Mouse (Mus musculus) inflammation-experienced regulatory T-cells (primary cell): ENCODE results near the gene Eid2. TPM values are rescaled to one million over a fixed set of nuclear protein-coding genes. Genes with fewer than 3 reads are reported as not detected.

ENCODE experiments used
- polyA plus RNA-seq, 2 experiments: library from polyadenylated mRNA; unstranded; fragments of 100-300 nt; shearing (Covaris generic); gene quantifications; one replicate each; pipeline ENCODE4 v1.2.1; 2017

The Eid2 gene
- 10 to 100 TPM; 18.0 to 22.6 TPM for polyA plus RNA-seq

DNA sequence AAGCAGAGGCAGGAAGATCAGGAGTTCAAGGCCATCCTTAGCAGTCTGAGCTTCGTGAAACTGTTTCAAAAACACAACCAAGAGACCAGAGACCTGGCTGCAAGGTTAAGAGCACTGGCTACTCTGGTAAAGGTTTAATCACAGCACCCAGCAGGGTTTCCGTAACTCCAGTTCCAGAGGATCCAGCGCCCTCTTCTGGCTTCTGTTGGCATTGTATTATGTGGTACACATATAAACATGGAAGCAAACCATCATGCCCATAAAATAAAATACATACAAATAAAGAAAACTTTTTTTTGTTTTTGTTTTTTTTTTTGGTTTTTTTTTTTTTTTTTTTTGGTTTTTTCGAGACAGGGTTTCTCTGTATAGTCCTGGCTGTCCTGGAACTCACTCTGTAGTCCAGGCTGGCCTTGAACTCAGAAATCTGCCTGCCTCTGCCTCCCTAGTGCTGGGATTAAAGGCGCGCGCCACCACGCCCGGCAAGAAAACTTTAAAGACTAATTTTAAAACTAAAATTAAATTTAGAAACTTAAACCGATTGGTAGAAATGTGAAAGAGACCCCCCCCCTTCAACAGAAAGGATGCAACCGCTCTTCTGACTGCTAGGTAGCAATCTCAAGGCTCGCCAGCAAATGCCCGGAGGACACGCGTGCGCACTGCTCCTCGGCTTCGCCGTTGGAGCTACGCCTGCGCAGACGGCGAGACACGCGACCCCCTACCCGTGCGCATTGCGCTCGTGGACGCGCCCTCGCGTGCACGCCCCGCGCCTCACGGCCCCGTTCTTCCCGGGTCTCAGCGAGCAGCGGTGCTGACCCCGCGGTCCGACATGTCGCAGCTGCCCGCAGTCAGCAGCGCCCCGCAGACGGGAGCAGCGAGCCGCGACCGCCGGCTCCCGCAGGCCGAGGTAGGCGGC lies at the start of gene Eid2:
Eid2 (plus strand) TSS at position 753 of the 913 bp plus-strand sequence.

DNA sequence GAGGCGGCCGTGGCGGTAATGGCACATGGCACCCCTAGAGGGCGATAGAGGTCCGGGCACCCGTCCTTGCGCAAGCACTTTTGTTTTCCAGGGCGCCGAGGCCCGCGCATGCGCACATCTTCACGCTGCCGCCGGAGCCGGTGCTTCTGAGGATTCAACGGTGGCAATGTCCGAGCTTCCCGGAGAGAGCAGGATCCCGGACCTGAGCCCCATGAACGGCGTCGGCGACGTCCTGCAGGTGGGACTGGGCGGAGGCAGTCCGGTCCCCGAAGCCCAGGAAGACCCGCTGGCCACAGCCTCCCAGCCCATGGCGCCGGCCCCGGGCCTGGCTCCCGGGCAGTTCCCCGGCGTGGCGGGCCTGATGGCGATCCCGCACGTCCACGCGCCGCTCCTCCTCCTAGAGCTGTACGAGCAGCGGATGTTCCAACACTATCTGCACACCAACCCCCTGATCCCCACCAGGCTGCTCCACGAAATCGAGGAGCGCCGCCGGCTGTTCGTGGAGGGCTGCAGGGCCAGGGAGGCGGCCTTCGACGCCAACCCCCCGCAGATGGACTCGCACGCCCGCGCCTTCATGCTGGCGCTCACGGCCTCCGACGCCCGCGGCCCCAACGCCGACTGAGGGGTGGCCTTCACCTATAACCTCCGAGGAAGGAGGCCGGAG lies 10.1 kb downstream of the Eid2 start, which contains the start of gene Eid2b:
Eid2b (plus strand) TSS at position 125 of the 664 bp plus-strand sequence.

DNA sequence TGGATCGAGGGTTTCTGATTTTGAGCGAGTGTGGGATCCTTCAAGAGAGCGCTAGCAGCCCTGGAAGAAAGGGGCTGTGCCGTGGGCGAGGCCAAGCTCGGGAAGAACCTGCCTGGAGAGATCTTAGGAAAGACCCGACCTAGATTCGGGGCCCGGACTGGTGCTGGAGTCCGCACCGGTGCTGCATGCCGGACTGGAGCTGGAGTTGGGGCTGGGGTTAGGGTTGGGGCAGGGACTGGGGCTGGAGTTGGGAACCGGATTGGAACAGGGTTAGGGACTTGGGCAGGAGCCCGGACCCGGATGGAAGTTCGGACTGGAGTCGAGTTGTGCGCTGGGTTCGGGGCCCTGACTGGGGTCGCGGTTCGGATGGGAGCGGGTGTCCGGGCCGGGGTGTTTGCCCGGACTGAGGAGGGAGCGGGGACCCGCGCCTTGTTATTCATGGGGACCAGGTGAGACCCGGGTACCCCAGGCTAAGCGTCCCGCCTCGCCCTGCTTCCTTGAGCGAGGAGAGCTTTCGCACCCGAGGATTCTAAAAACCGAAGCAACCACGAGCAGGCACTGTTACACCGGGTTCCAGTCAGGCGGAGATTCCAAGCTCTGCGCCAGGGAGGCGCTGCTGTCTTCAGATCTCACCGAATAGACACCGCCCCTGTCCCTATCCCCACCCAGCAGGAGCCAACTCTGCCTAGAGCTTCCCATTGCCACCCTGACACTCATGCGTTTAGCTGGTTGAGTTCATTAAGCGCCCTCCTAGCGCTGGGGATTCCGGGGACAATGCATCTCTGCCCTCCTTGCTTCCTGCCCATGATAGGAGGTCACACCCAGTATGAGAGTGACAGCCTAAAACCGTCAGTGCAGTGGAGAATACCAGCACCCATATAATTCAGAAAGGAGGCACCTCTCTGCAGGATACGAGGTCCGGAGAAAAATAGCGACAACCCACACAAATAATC lies 23.2 kb downstream of the Eid2 start, which contains the start of gene Selenov:
Selenov (minus strand) TSS at position 549 of the 953 bp plus-strand sequence.

DNA sequence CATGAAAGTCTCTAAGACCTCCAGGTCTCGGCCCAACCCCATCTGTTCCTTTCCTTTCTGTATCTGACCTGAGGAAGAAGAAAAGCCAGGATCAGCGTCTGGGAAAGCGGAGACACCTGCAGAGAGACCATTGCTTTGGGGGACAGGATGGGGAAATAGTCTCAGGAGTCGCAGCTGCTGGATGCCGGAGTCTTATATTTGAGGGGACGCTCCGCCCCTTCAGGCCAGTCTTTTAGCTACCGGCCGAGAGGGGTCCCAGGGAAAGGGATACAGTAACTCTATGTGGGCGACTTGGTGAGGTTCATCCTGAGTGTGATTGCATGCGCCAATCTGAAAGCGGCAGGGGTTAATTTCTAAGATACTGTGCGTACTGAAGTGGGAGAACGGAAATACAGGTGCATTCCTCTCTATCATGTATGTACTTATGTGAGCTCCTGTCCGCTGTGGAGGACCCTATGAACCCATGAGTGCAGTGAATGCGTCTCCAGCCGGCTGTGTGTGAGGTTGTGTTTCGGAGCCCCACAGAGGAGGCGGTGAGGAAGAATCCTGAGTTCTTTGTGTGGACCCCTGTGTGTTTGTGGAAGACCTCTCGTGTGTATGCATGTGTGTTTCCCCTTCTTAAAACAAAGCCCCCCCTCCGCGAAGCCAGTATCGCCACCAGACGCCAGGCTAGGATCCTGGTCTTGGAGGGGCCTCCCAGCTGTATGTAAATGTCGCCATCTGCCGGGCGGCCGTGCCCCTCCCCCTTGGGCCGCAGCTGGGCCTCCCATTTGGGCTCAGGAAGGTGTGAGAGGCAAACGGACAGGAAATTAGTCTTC lies 34.1 kb downstream of the Eid2 start, which contains the start of gene Dll3:
Dll3 (minus strand) TSS at position 623 of the 818 bp plus-strand sequence.

DNA sequence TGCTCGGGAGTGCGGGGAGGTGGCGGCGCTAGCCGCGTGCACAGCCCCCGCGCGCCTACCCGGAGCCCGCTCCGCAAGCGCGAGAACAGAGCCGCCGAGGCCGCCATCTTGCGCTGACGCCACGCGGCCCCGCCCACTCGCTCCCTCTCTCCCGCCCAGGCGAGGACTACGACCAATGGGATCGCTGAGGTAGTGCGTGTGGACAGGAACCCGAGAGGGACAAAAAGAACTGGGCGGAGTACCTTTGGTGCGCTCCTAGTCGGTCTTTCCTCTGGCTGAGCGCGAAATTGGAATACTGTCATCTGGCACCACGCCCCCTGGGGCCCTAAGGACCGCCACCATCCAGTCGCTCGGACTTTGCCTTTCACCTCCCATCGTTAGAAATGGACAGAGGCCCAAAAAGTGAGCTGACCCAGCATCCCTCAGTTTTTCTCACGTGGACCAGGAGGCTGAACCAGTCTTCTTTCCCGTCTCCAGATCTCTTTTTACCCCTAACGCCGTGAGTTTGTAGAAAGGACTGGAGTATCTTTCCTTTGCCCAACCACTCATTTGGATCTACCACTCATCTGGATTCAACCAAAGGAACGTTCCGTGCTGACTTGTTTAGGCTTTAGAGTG lies 44.4 kb downstream of the Eid2 start, which contains the start of gene Timm50:
Timm50 (minus strand) TSS at position 147 of the 618 bp plus-strand sequence.

Other genes with a start within 250 kb of the Eid2 start
- gene Psmc4, start 217.8 kb upstream of the Eid2 start, polyA plus RNA-seq = 100 to 1,000 TPM; 190 to 197 TPM
- 1 to 10 TPM in 1 of 2 experiments, under 1 TPM in 1; 0.08 to 2.1 TPM for gene Fcgbp, start 196.6 kb upstream of the Eid2 start, polyA plus RNA-seq
- gene 9530053A07Rik, start 138.4 kb upstream of the Eid2 start, polyA plus RNA-seq = under 1 TPM; 0.08 to 0.70 TPM
- 100 to 1,000 TPM; 151 to 160 TPM for gene Fbl, start 98.2 kb upstream of the Eid2 start, polyA plus RNA-seq
- 10 to 100 TPM; 11.0 to 12.3 TPM for gene Dyrk1b, start 88.4 kb upstream of the Eid2 start, polyA plus RNA-seq
- gene Eid2b, start 9.9 kb downstream of the Eid2 start, polyA plus RNA-seq = 1 to 10 TPM; 4.2 to 6.9 TPM
- under 1 TPM in 1 of 2 experiments, not detected in 1; 0.75 TPM for gene Selenov, start 23.3 kb downstream of the Eid2 start, polyA plus RNA-seq
- gene Dll3, start 34.4 kb downstream of the Eid2 start, polyA plus RNA-seq = under 1 TPM in 1 of 2 experiments, not detected in 1; 0.83 TPM
- 10 to 100 TPM; 74.5 to 88.5 TPM for gene Timm50, start 44.2 kb downstream of the Eid2 start, polyA plus RNA-seq
- gene Supt5, start 70.9 kb downstream of the Eid2 start, polyA plus RNA-seq = 100 to 1,000 TPM; 165 to 199 TPM
- 100 to 1,000 TPM; 680 to 735 TPM for gene Rps16, start 82.8 kb downstream of the Eid2 start, polyA plus RNA-seq
- 10 to 100 TPM; 67.3 to 73.4 TPM for gene Plekhg2, start 104.7 kb downstream of the Eid2 start, polyA plus RNA-seq
- 100 to 1,000 TPM; 254 to 461 TPM for gene Zfp36, start 112.4 kb downstream of the Eid2 start, polyA plus RNA-seq
- 10 to 100 TPM; 27.4 to 29.1 TPM for gene Med29, start 124.8 kb downstream of the Eid2 start, polyA plus RNA-seq
- 100 to 1,000 TPM; 116 to 155 TPM for gene Paf1, start 125.1 kb downstream of the Eid2 start, polyA plus RNA-seq
- 100 to 1,000 TPM; 310 to 538 TPM for gene Gmfg, start 169.6 kb downstream of the Eid2 start, polyA plus RNA-seq
- 1 to 10 TPM in 1 of 2 experiments, under 1 TPM in 1; 0.86 to 5.1 TPM for gene Lrfn1, start 184.1 kb downstream of the Eid2 start, polyA plus RNA-seq
- gene Ifnl2, start 242.6 kb downstream of the Eid2 start, polyA plus RNA-seq = under 1 TPM in 1 of 2 experiments, not detected in 1; 0.48 TPM